In genomic region chrX:112949792-112950191, GRCm38 (mm10) we compare ENCODE assay signal across 8 mouse cellular contexts.
A peak's percentile ranks its signal among the peaks of the same experiment; 100 is the strongest.
DNase-seq lines count a peak whose midpoint lies in the region; ATAC-seq lines count a peak whose summit lies in the region.

No protein-coding gene starts in this region.

- DNase-seq in cerebellum, postnatal 10 days: peak; percentile 19 to 23
- DNase-seq in cerebellum, adult 9-11 months: no peak
- DNase-seq in left cerebral cortex, adult 11 months (ENCODE audit: low spot score): peak; percentile 1
- no peak for DNase-seq in left cerebral cortex, adult 8-10 months (ENCODE audit: low spot score in 2 of 2)
- DNase-seq in left cerebral cortex, postnatal 10 days (ENCODE audit: extremely low spot score in 1 of 2, low spot score in 2 of 2): peak; percentile 6 to 9
- no peak for DNase-seq in ovary, postnatal 14 days (ENCODE audit: low spot score)
- DNase-seq in c-Kit-positive CD71-positive TER-119-positive erythroid progenitor cells, embryonic 14.5 days (ENCODE audit: low spot score): no peak

- intact Hi-C loops in left cerebral cortex, postnatal 10 days (cut with DNase I): no loop called here

- peak; percentile 40 for ATAC-seq in CD4-positive, CD25-positive, alpha-beta regulatory T cell, adult 4 months

Comparison
In these comparisons a context has a peak if more than half of its experiments do, and no peak if none do; other contexts are left out.
1. DNase-seq: peak in cerebellum, postnatal 10 days (2 of 2), left cerebral cortex, adult 11 months (single experiment) and left cerebral cortex, postnatal 10 days (2 of 2); none in cerebellum, adult 9-11 months (single experiment), left cerebral cortex, adult 8-10 months (0 of 2), ovary, postnatal 14 days (single experiment) and c-Kit-positive CD71-positive TER-119-positive erythroid progenitor cells, embryonic 14.5 days (single experiment).